Mouse (Mus musculus) liver, embryonic 16.5 days (tissue): Measurements from ENCODE around the gene Ppfia3. TPM values are rescaled to one million over a fixed set of nuclear protein-coding genes. Genes with fewer than 3 reads are reported as not detected.

ENCODE experiments used
- ATAC-seq: fragments of 200-750 bp; cut with Nextera tagmentation; 2 replicates; pipeline ENCODE4 v1.8.0; 2017; ENCODE audit warnings: low read depth, mild to moderate bottlenecking, moderate number of reproducible peaks, moderate library complexity
- H3K27ac ChIP-seq: fragments of 300-500 bp; sonication (generic); 2 replicates; pipeline ENCODE4 v1.5.1; 2014; ENCODE audit warnings: mild to moderate bottlenecking, low read length
- H3K27me3 ChIP-seq: fragments of 300-500 bp; sonication (generic); 2 replicates; pipeline ENCODE4 v1.6.1; 2014; ENCODE audit warnings: low read depth, low read length, mixed read lengths; ENCODE audit not compliant: control insufficient read depth, insufficient read depth
- H3K36me3 ChIP-seq: fragments of 300-500 bp; sonication (generic); 2 replicates; pipeline ENCODE4 v1.6.1; 2014; ENCODE audit warnings: mild to moderate bottlenecking; ENCODE audit not compliant: control insufficient read depth, insufficient read depth
- H3K4me1 ChIP-seq: fragments of 300-500 bp; sonication (generic); 2 replicates; pipeline ENCODE4 v1.6.1; 2014; ENCODE audit warnings: low read depth, low read length, mixed read lengths; ENCODE audit not compliant: control insufficient read depth
- H3K4me2 ChIP-seq: fragments of 300-500 bp; sonication (generic); 2 replicates; pipeline ENCODE4 v1.6.1; 2014; ENCODE audit warnings: low read depth, low read length, mixed read lengths
- H3K4me3 ChIP-seq: fragments of 300-500 bp; sonication (generic); 2 replicates; pipeline ENCODE4 v1.5.1; 2014; ENCODE audit warnings: low read depth, mild to moderate bottlenecking, low read length
- H3K9ac ChIP-seq: fragments of 300-500 bp; sonication (generic); 2 replicates; pipeline ENCODE4 v1.6.1; 2014; ENCODE audit warnings: low read depth, low read length
- H3K9me3 ChIP-seq: fragments of 300-500 bp; sonication (generic); replicated peaks from 2 replicates; pipeline ENCODE4 v1.6.1; 2016; ENCODE audit warnings: low read length; ENCODE audit not compliant: control insufficient read depth
- WGBS: fragments of 180-500 bp; shearing (Covaris S2); extraction: QIAGEN DNeasy Blood & Tissue Kit; methylation state at CpG from one replicate; pipeline ENCODE4 v1.1.7; 2014; ENCODE audit not compliant: insufficient replicate concordance; 5-methylcytosine and 5-hydroxymethylcytosine counted together
- polyA plus RNA-seq: library from polyadenylated mRNA; unstranded; fragments of >200 nt; fragmentation: Nextera tagmentation; extraction: Ambion mirVana; gene quantifications from 2 replicates; pipeline ENCODE4 v1.2.1, GENCODE M21; 2015

The Ppfia3 gene
- polyA plus RNA-seq: 0.15 and 0.19 TPM in 2 replicates

DNA sequence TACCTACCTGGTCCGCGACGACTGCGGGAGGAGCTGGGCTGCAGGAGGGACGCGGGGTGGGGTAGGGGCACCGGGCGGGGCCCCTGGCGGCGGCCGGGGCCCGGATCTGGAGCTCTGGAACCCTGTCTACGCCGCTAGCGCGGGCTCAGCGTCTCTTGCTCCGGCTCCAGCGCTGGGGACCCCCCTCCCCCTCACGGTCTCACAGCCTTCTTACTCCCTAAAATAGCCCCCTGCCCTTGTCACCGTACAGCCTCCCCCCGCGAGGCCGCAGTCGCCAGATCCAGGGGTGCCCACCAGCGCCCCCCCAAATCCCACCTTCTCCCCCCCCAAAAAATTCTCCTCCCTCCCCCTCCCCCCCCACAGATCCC is at the start of gene Ppfia3:
Gene Ppfia3 (minus strand): TSS at position 368 of the 368 bp plus-strand sequence.
- peaks cover 74% of the 10 kb centered on the region for H3K27me3 ChIP-seq
- peak within 1 kb of the TSS; percentile 65 for H3K4me3 ChIP-seq
- H3K4me1 ChIP-seq: peaks cover 33% of the 10 kb centered on the region
- ATAC-seq: no peak
- H3K27ac ChIP-seq: no peak within 1 kb of the TSS
- H3K36me3 ChIP-seq: no peaks in the 10 kb centered on the region
- peak within 1 kb of the TSS; percentile 91 for H3K4me2 ChIP-seq
- H3K9ac ChIP-seq: peak within 1 kb of the TSS; percentile 63
- 0% methylated on average over 21 of the region's 26 CpGs for WGBS
- H3K9me3 ChIP-seq: no peaks in the 10 kb centered on the region

DNA sequence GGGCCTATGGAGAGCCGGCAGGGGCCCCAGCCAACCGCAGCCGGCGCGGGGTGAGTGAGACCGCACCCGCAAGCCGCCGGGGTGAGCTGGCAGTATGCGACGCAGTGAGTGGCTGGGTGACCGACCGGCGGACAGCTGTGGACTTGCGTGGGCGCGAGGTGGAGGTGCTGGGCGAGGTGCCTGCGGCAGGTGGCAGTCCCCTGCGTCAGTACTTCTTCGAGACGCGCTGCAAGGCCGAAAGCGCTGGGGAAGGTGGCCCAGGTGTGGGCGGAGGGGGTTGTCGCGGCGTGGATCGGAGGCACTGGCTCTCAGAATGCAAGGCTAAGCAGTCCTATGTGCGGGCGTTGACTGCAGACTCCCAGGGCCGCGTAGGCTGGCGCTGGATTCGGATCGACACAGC is 48.8 kb upstream of the Ppfia3 start:
- H3K4me2 ChIP-seq: no peak overlapping the region
- no peak overlapping the region for H3K4me3 ChIP-seq
- no peaks in the 10 kb centered on the region for H3K9me3 ChIP-seq
- peaks cover 94% of the 10 kb centered on the region for H3K27me3 ChIP-seq
- no peaks in the 10 kb centered on the region for H3K36me3 ChIP-seq
- peaks cover 13% of the 10 kb centered on the region for H3K4me1 ChIP-seq
- 10% methylated on average over 37 of the region's 37 CpGs for WGBS
- no peak for ATAC-seq
- no peak overlapping the region for H3K9ac ChIP-seq
- no peak overlapping the region for H3K27ac ChIP-seq

DNA sequence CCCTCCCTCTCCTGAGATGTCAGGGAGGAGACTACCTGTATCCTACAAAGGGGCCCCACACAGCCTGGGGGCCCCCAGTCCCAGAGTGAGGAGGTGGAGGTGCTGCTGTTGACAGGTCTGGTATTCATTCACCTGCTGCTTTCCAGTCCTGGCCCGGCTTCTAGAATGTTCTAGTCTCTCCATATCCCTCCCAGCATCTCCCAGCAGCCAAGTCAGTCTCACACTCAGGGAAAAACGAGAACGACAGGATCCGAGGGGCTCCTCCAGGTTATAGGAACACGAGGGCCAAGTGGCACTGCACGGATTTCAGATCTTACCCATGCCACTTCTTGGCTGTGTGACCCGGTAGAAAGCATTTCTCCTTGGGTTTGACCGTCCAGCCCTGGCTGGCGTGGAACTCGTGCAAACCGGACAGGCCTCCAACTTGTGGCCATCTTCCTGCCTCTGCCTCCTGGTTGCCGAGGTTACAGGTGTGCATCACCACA is 48.0 kb upstream of the Ppfia3 start:
- H3K27me3 ChIP-seq: peaks cover 97% of the 10 kb centered on the region
- no peak for ATAC-seq
- H3K4me3 ChIP-seq: no peak overlapping the region
- H3K9me3 ChIP-seq: no peaks in the 10 kb centered on the region
- no peak overlapping the region for H3K9ac ChIP-seq
- 23% methylated on average over 12 of the region's 12 CpGs for WGBS
- H3K4me1 ChIP-seq: peaks cover 13% of the 10 kb centered on the region
- no peak overlapping the region for H3K27ac ChIP-seq
- H3K4me2 ChIP-seq: no peak overlapping the region
- H3K36me3 ChIP-seq: no peaks in the 10 kb centered on the region

DNA sequence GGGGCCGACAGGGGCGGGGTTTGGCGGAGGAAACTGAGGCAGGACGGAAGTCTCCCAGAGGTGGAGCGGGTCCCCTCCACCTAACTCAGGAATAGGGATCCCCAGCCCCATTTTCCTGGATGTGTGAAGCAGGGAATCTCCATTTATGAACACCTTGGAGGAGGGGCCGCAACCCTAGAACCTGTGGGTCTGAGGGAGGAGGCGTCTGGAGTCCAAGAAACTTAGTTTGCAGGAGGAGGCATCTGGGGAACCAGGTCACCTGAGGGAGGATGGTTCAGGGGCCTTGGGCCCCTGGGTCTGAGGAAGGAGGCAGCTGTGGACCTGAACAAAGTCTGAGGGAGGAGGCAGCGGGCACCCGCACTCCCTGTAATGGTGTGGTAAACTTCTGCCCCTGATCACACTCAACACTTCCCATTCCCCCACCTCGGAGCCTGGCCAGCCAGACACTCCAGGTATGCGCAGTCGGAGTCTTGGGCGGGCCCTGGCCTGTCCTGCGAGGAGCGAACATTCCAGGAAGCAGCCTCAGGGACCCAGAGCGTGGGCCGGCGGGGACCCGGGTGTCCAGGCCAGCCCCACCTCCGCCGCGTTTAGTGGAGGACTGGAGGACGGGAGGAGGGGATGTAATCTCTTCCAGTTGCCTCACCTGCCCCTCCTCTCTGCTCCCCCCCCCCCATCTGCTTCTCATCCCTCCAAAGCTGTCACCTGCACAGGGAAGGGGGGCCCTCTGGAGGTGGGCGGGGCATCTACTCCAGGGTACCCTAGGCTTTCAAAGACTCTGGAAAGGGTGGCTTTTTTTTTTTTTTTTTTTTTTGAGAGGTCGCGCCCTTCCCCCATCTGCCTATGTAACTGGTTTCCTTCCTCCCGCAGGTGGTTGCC is 47.3 kb upstream of the Ppfia3 start:
- H3K27me3 ChIP-seq: peaks cover 96% of the 10 kb centered on the region
- ATAC-seq: no peak
- no peaks in the 10 kb centered on the region for H3K36me3 ChIP-seq
- no peak overlapping the region for H3K27ac ChIP-seq
- 0 out of 2 replicates have a peak overlapping the region, but pooled peaks have one; percentile 11 for H3K9ac ChIP-seq
- H3K4me3 ChIP-seq: peak overlapping the region; percentile 51
- peaks cover 13% of the 10 kb centered on the region for H3K4me1 ChIP-seq
- WGBS: 2% methylated on average over 27 of the region's 27 CpGs
- H3K4me2 ChIP-seq: peak overlapping the region; percentile 61
- no peaks in the 10 kb centered on the region for H3K9me3 ChIP-seq

DNA sequence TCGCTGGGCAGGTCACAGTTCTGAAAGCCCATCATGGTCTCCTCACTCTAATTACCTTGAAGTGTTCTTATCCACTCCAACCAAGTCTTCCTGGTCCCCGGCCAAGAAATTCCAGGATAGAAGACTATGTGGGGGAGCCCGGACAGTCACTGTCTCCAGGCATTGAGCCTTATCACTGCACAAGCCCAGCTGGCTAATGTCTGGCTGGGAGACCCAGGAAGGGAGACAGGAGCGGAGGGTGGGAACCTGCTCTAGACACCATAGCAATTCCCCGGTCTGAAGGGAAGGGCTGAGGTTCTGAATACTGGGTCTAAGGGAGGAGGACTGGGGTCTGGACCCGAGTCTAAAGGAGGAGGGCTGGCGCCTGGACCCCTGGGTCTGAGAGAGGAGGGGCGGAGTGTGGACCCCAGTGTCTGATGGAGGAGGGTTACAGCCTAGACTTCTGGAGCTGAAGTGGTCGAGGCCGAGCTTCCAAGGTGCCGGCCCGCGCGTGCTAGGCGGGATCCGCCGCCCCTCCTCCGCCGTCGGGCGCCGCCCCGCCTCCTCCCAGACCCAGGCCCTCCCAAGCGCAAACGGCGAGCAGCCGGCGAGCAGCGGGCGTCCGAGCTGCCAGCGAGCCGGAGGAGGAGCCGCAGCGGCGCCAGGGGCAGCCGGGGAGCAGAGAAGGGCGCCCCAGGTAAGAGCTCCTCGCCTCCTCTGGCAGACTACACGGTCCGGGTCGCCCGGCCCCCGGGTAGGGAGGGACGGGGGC is 46.5 kb upstream of the Ppfia3 start, which contains the start of gene Ntf5:
Gene Ntf5 (plus strand): TSS at position 583 of the 751 bp plus-strand sequence.
- Histone ChIP-seq H3K27me3 (peaks cover 96% of the 10 kb centered on the region), H3K27ac (no peak within 1 kb of the TSS), H3K9me3 (no peaks in the 10 kb centered on the region), H3K4me1 (peaks cover 13% of the 10 kb centered on the region), H3K36me3 (no peaks in the 10 kb centered on the region), H3K4me2 (peak within 1 kb of the TSS; percentile 61), H3K9ac (0 out of 2 replicates have a peak within 1 kb of the TSS, but pooled peaks have one; percentile 11), H3K4me3 (peak within 1 kb of the TSS; percentile 51)
- peak; percentile 36 for ATAC-seq
- 4% methylated on average over 29 of the region's 45 CpGs for WGBS

DNA sequence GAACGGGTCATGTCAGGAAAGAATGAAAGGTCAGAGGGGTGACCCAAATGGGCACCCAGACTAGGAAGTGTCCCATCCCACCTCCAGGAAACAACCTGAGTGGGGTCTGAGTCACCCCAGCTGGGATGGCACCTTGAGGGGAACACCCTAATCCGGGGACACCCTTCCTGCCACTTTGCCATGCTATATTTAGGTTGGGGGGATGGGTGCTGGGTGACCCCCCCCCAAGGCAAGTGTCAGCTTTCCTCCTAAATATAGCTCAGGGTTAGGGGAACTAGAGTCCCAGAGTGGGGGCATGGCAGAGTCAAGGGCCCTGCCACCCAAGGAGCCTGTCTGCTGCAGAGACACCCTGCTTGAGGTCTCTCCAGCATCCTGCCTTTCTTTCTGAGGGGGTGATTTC is 45.6 kb upstream of the Ppfia3 start:
- Histone ChIP-seq H3K27ac (no peak overlapping the region), H3K4me1 (peaks cover 13% of the 10 kb centered on the region), H3K27me3 (peaks cover 96% of the 10 kb centered on the region), H3K36me3 (no peaks in the 10 kb centered on the region), H3K9ac (no peak overlapping the region), H3K4me3 (no peak overlapping the region), H3K4me2 (no peak overlapping the region), H3K9me3 (no peaks in the 10 kb centered on the region)
- WGBS: 57% methylated on average over 2 of the region's 2 CpGs
- ATAC-seq: no peak

DNA sequence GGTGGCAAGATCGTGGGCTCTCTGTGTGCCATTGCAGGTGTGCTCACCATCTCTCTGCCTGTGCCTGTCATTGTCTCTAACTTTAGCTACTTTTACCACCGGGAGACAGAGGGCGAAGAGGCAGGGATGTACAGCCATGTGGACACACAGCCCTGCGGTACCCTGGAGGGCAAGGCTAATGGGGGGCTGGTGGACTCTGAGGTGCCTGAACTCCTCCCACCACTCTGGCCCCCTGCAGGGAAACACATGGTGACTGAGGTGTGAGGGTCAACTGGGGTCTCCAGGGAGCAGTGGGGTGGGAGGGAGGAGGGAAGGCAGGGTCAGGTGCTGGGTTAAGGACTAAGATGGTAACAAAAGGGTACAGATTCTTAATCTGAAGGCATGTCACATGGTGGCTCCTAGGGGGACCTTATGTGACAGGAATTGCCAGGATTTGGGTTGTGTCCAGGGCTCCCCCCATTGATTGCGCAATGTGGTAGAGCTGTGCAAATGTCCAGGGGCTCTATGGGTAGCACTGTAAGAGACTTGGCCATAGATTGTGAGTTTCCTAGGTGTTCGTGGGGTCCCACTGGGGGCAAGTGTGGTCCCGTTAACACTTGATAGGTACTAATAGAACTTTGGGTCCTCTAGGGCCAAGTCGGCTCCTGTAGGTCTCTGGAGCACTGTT is 42.8 kb upstream of the Ppfia3 start:
- Histone ChIP-seq H3K27ac (no peak overlapping the region), H3K4me2 (no peak overlapping the region), H3K9ac (no peak overlapping the region), H3K9me3 (no peaks in the 10 kb centered on the region), H3K27me3 (peaks cover 92% of the 10 kb centered on the region), H3K36me3 (no peaks in the 10 kb centered on the region), H3K4me3 (no peak overlapping the region), H3K4me1 (peaks cover 12% of the 10 kb centered on the region)
- ATAC-seq: no peak
- WGBS: 64% methylated on average over 8 of the region's 8 CpGs

DNA sequence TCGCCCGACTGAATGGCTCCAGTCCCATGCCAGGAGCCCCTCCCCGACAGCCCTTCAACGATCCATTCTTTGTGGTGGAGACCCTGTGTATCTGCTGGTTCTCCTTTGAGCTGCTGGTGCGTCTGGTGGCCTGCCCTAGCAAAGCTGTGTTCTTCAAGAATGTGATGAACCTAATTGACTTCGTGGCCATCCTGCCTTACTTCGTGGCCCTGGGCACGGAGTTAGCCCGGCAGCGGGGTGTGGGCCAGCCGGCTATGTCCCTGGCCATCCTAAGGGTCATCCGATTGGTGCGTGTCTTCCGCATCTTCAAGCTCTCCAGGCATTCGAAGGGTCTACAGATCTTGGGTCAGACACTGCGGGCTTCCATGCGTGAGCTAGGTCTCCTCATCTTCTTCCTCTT is 42.1 kb upstream of the Ppfia3 start:
- Histone ChIP-seq H3K4me2 (no peak overlapping the region), H3K9me3 (no peaks in the 10 kb centered on the region), H3K9ac (no peak overlapping the region), H3K27me3 (peaks cover 85% of the 10 kb centered on the region), H3K36me3 (no peaks in the 10 kb centered on the region), H3K4me1 (peaks cover 8% of the 10 kb centered on the region), H3K4me3 (no peak overlapping the region), H3K27ac (no peak overlapping the region)
- WGBS: 73% methylated on average over 17 of the region's 17 CpGs
- ATAC-seq: no peak
